Mouse (Mus musculus) liver, embryonic 14.5 days (tissue): Measurements from ENCODE around the gene Ralgps1.

Experiments
- CTCF ChIP-seq: IDR thresholded peaks from 2 replicates; pipeline ENCODE4 v1.5.1; 2016; ENCODE audit warnings: antibody characterized with exemption, low read depth, control low read depth
- EP300 ChIP-seq: IDR thresholded peaks from 2 replicates; pipeline ENCODE4 v1.6.1; 2016; ENCODE audit warnings: antibody characterized with exemption, low read depth

DNA sequence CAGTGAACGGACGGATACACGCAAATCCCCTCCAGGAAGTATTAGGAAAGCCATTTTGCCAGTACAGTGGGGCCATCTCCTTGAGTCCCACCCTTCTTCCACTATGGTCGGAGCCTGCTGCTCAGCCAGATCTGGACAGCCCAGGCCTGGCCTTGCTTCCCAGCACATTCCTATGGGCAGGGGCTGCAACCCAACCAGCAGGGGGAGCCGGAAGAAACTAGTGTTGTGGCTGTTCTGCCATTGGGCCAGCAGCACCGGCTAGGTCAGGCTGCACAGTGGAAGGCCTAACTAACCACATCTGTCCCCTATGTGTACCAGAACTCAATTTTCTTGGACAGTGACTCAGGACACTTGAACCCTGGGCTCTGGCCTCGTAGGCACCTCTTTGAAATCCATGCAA is 186.0 kb downstream of the Ralgps1 start:
- TF ChIP-seq EP300, result no peak
- TF ChIP-seq CTCF, result peak; percentile 74
